Mouse (Mus musculus): Measurements from ENCODE around the gene Sgcd.

Sgcd gene

GRCm38 (mm10) chr11:47128331-47128730, 860.4 kb downstream of the Sgcd start:
- no peak for DNase-seq

- DNase-seq = no peak
Observed at GRCm38 (mm10) chr11:47120874-47121273, 867.9 kb downstream of the Sgcd start.

GRCm38 (mm10) chr11:47117896-47118295, 870.9 kb downstream of the Sgcd start:
- no peak for DNase-seq

- no peak for DNase-seq
Observed at GRCm38 (mm10) chr11:47114366-47114765, 874.4 kb downstream of the Sgcd start.

DNA sequence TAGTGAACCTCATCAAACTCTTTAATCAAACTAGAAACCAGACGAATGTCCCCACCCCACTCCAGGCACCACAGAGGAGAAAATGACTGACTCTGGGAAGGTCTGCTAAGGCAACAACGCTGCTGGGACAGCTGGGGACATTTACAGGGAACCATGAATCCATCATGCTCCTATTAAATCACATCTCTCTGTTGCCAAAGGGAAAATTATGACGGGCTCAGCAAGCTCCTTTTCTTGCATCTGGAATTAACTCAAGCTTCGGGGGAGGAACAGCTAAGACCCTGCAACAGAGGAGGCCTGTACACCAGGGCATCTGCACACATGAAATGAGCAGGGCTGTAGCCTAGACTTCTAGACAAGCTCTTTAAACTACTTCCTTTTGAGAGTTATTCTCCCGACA, 875.7 kb downstream of the Sgcd start:
- DNase-seq = no peak

GRCm38 (mm10) chr11:47110314-47110713, 878.5 kb downstream of the Sgcd start:
- DNase-seq = no peak

GRCm38 (mm10) chr11:47107661-47108060, 881.1 kb downstream of the Sgcd start:
- DNase-seq = no peak

GRCm38 (mm10) chr11:47093296-47093912, 895.4 kb downstream of the Sgcd start:
- no peak for DNase-seq

- no peak for DNase-seq
Observed at GRCm38 (mm10) chr11:47082517-47082916, 906.3 kb downstream of the Sgcd start.

DNA sequence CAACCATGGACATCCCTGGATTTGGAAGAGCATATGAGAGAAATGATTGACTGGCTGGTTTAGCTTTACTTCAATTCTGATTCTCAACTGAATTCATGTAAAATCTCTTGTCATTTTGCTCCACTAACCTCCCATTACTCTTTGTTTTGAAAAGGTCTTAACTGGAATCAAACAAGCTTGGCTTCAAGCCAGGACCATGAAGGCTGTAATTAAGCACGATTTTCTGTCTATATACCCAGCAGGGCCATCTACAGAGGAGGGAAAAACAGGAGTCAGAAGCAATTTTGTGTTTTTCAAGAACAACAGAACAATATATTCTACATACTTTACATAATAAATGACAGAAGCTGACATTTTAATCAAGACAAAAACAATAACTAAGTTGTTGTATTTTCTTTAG, 915.2 kb downstream of the Sgcd start:
- no peak for DNase-seq

DNA sequence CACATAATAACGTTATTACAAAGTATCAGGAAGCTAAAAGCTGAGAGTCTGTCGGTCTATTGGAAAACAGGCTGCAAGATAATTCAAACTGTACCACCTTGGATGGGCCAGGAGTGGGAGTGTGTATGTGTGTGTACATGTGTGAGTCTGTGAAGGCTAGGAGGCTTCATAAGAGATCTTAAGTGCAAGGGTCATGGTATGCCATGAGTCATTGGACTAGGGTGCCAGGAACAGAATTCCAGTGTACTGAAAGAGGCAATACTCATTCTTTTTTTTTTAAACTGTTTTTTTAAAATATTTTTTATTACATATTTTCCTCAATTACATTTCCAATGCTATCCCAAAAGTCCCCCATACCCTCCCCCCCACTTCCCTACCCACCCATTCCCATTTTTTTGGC, 917.6 kb downstream of the Sgcd start:
- DNase-seq = no peak

- no peak for DNase-seq
Observed at GRCm38 (mm10) chr11:47069769-47070384, 918.9 kb downstream of the Sgcd start.

- no peak for DNase-seq
Observed at GRCm38 (mm10) chr11:47063690-47064089, 925.1 kb downstream of the Sgcd start.

DNA sequence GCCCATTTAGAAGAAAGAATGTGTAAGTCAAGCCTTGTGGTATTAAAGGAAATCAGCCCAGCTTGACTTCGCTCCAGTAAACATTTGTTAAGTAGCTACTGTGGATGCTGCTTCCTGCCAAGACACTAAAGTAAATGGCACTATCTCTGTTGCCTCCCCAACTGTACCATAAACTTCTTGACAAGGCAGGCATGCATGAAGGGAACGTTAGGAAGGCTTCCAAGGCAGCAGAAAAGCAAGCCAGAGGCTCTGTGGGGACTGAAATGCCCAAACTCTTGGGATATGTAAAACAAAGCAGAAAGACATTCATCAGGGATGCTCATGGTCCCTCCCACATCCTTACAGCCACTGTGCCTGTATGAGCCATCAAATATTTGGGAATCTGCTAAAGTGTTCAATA, 938.4 kb downstream of the Sgcd start:
- no peak for DNase-seq

DNA sequence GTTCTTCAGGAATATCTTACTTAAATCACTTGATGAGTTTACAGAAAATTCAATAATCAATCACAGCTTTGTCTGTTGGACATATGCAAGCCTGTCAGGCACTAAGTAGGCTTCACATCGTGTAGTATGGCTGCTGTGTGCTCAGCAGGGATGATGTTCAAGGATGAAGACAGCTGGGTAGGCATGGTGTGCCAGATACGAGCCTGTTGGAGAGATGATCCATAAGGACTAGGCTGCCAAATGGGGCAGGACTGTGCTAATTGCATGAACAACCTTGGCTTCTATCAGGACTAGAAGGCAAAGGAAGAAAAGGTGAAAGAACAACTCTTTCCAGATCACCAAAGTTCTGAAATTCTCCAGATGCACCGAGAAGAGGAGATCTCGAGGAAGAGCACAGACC, 939.0 kb downstream of the Sgcd start:
- no peak for DNase-seq

DNA sequence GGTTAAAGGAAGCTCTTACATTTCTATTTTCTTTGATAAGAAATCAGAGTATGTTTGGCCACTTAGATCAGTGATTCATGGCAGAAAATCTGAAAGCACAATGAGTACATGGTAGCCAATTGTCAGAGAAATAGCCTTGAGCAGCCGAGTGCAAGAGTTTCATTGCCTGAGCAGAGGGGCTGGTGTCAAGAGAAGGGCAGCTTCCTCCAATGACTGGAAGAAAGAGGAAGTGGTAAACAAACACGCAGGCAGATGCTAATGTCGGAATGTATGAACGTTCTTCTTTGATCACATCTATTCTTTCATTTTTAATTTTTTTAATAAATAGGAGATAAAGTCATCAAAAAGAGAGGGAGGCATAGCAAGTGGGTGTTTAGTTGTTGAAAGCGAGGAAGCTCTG, 956.5 kb downstream of the Sgcd start:
- no peak for DNase-seq

GRCm38 (mm10) chr11:47020874-47021273, 967.9 kb downstream of the Sgcd start:
- DNase-seq = no peak

DNA sequence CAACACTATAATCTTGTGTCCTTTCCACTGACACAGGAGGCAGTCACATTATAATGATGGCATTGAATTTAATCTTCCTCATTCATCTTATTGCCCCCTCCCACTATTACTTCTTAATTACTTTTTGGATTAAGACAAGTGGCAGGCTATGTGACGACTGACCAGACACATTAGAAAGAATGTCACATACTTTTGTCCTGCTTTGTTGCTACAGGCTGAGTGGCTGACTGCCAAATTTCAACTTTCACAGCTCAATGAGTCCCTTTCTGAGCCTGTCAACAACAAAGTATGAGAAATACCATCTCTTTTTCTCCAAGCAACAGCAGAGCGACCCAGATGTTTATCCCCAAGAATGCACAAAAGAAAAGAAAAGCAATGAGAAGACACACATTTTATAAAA, 970.6 kb downstream of the Sgcd start:
- no peak for DNase-seq

- DNase-seq = no peak
Observed at GRCm38 (mm10) chr11:47015683-47016082, 973.1 kb downstream of the Sgcd start.

GRCm38 (mm10) chr11:47014278-47014677, 974.5 kb downstream of the Sgcd start:
- DNase-seq = no peak

- no peak for DNase-seq
Observed at GRCm38 (mm10) chr11:47010166-47010565, 978.6 kb downstream of the Sgcd start.

GRCm38 (mm10) chr11:47005301-47005875, 983.4 kb downstream of the Sgcd start:
- no peak for DNase-seq

- DNase-seq = no peak
Observed at GRCm38 (mm10) chr11:46939311-46939710, 1049.5 kb downstream of the Sgcd start.

DNA sequence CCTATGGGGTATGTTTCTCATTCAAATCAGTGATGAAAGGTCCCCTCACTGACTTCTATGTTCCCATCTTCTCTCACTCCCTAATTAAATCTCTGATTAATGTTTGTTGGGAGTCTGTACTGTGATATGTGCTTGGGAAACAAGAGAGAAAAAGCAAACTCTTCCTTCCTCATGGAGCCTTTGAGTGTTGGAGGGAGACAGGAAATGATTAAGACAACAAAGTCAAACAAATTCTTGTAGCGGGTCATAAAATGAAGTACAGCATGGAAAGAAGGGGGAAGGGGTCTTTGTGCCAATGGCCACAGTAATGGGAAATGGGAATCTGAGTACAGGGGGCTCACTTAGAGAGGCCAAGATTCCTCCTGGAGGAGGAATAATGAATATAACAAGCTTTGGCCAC, 1063.8 kb downstream of the Sgcd start:
- DNase-seq = no peak

DNA sequence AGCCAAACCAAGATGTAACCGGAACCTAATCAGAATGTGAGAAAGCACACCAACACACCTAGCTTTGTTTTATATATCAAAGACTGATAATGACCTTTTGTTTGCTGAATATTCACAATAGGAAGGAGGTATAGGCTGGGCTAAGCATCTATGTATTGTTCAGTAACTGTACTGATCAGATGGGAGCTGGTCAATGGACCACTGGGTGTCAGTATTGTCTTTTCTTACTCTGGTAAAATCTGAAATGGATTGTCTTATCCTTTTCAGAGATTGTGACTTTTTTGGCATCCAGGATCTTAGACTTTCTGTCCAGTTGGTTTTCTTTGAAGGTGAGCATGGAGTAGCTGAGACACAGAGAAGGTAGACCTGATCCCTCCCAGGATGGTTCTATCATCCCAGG, 1068.5 kb downstream of the Sgcd start:
- DNase-seq = no peak
